Mouse (Mus musculus) olfactory bulb, adult 2 months (tissue): ENCODE results near the gene Tmem239. TPM values are rescaled to one million over a fixed set of nuclear protein-coding genes. Genes with fewer than 3 reads are reported as not detected.

Experiments
- H3K27ac ChIP-seq: fragments of 200-500 bp; 2 replicates; pipeline ENCODE4 v1.5.1; 2012; ENCODE audit warnings: low read depth, low read length; ENCODE audit not compliant: insufficient read depth
- H3K4me1 ChIP-seq: fragments of 200-500 bp; 2 replicates; pipeline ENCODE4 v1.6.1; 2012; ENCODE audit warnings: low read length; ENCODE audit not compliant: control insufficient read depth, insufficient read depth
- H3K4me3 ChIP-seq: fragments of 200-500 bp; 2 replicates; pipeline ENCODE4 v1.5.1; 2012; ENCODE audit warnings: mild to moderate bottlenecking, low read depth, low read length, moderate library complexity; ENCODE audit not compliant: insufficient read depth
- CTCF ChIP-seq: fragments of 200-500 bp; IDR thresholded peaks from 2 replicates; pipeline ENCODE4 v1.5.1; 2012; ENCODE audit warnings: low read depth, mild to moderate bottlenecking, low read length, moderate library complexity; ENCODE audit not compliant: insufficient read depth
- POLR2A ChIP-seq: fragments of 200-500 bp; IDR thresholded peaks from 2 replicates; pipeline ENCODE4 v1.6.1; 2012; ENCODE audit warnings: mild to moderate bottlenecking, low read depth, low read length, moderate library complexity; ENCODE audit not compliant: insufficient read depth
- WGBS: fragments of 180-500 bp; shearing (Covaris S2); methylation state at CpG from one replicate; pipeline ENCODE4 v1.1.7; 2018; 5-methylcytosine and 5-hydroxymethylcytosine counted together
- polyA plus RNA-seq: library from polyadenylated mRNA; stranded (reverse); fragments of >200 nt; gene quantifications from 2 replicates; pipeline ENCODE4 v1.2.4, GENCODE M21; 2012; ENCODE audit warnings: low replicate concordance; ENCODE audit not compliant: missing spikeins, insufficient read depth, insufficient read length

Tmem239 gene
- polyA plus RNA-seq, 1 experiment, result not detected

DNA sequence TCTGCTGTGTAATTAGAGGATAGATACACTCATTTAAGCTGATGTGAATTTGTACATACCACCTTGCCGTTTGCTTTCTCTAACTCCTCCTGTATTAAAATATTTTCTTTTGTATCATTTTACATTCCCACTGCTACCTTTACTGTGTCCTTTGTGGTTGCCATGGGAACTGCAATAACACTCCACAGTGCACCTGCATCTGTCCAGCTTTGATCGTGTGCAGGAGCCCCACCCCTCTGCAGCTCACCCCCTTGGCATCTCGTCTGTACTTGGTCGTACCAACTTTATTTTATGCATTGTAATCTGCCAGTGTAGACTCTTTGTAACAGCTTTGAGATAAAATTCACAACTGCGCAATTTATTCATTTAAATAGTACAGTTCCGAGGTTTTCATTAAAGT, 22.4 kb upstream of the Tmem239 start:
- Histone ChIP-seq H3K27ac (no peak overlapping the region), H3K4me3 (no peak overlapping the region), H3K4me1 (no peaks in the 10 kb centered on the region)
- 37% methylated on average over 6 of the region's 6 CpGs for WGBS
- no peak for TF ChIP-seq CTCF
- TF ChIP-seq POLR2A, result no peak

DNA sequence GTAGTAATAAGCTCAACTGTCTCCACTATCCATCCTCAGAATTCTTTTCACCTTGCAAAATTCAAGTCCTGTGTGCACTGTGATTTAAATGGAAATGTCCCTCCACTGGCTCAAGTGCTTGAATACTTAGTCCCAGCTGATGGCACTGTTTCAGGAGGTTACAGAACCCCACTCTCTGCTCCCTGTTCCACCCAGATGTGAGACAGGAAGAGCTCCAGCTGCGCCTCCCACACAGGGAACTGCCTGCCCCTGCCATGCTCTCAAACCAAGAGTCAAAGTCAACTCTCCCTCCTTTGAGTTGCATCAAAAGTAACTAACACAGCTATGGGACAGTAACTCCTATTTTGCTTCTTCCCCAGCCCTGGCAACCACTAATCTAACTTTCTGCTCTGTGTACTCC, 20.1 kb upstream of the Tmem239 start:
- Histone ChIP-seq H3K27ac (no peak overlapping the region), H3K4me3 (no peak overlapping the region), H3K4me1 (no peaks in the 10 kb centered on the region)
- 75% methylated on average over 1 of the region's 1 CpGs for WGBS
- TF ChIP-seq CTCF (no peak), POLR2A (no peak)

DNA sequence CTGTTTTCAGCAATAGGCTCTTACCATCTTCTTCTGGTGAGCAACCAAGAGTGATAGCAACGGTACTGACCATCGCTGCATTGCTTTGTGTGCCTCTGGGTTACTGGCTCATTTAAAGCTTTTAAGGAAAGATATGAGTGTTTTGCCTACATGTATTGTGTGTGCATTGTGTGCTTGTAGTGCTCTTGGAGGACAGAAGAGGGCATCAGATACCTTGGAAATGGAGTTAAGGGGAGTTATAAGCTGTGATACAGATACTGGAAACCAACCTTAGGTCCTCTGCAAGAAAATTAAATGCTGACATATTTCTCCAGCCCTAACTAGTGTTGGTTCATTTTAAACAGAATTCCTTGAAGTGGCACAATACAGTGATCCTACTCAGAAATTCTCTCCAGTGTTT, 17.5 kb upstream of the Tmem239 start:
- no peak overlapping the region for H3K27ac ChIP-seq
- TF ChIP-seq POLR2A (no peak), CTCF (no peak)
- no peaks in the 10 kb centered on the region for H3K4me1 ChIP-seq
- 88% methylated on average over 2 of the region's 2 CpGs for WGBS
- H3K4me3 ChIP-seq, result no peak overlapping the region

DNA sequence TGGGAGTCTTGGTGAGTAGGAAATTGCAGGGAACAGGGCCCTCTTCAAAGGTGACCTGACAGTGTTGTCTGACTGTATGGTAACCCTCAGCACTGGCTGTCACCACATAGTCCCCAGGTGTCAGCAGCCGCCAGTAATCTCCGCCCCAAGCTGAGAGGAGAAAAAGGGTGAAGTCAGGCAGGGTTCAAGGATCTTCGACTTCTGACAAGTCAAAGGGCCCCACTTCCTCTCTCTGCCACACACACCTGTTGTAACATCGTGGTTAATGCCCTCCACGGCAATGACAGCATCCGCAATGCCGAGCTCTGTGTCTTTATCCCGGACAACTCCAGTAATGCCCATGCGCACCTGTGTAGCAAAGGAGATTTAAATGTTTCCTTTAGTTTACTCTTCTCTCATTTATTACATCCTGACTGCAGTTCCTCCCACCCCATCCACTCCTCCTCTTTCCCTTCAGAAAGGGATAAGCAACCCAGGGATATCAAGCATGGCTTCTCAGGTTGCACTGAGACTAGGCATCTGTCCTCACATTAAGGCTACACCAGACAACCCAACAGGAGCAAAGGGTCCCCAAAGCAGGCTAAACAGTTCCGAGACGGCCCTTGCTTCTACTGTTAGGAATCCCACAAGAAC, 15.2 kb upstream of the Tmem239 start:
- WGBS, result 90% methylated on average over 11 of the region's 11 CpGs

DNA sequence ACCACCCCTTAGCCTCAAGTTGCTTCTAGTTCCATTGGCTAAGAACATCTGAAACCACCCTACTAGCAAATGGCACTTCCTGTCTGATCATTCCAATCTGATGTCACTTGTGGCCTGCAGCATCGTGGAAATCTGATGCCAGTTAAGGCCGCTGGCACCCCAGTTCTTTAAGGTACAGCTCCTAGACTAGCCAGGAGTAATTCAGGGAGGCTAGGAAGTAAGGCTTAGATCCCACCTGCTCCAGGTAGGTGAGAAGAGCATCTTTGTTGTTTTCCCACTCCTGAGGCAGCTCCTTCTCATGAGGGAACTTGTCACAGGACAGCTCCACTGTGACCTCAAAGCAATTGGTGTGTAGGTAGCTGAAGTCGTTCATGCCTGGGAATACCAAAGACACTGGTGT, 13.4 kb upstream of the Tmem239 start:
- 90% methylated on average over 3 of the region's 3 CpGs for WGBS
- TF ChIP-seq POLR2A (no peak), CTCF (no peak)
- H3K4me3 ChIP-seq, result no peak overlapping the region
- no peak overlapping the region for H3K27ac ChIP-seq
- H3K4me1 ChIP-seq, result peaks cover 10% of the 10 kb centered on the region

More for the DNA sequence above, 15.2 kb upstream of the Tmem239 start:
- H3K4me1 ChIP-seq, result no peaks in the 10 kb centered on the region
- no peak overlapping the region for H3K27ac ChIP-seq
- TF ChIP-seq POLR2A (no peak), CTCF (no peak)
- H3K4me3 ChIP-seq, result no peak overlapping the region

DNA sequence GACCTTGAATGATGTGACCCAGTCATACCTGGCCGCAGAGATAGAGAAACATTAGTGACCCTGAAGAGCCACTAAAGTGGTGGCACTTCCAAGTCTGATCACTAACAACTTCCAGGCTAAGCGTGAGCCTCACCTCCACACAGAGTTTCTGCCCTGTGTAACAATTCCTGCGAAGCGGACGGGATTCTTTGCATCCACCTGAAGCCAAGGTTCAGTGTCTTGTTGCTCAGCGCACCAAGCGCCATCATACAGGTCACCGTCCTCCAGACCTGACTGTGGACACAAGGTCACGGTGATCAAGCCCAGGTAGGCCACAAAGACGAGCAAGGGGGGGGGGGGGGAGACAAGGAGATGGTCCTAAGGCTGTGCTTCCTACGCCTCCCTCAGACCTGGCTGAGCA, 10.6 kb upstream of the Tmem239 start:
- H3K27ac ChIP-seq, result no peak overlapping the region
- TF ChIP-seq POLR2A (no peak), CTCF (no peak)
- no peak overlapping the region for H3K4me3 ChIP-seq
- 97% methylated on average over 11 of the region's 11 CpGs for WGBS
- peaks cover 17% of the 10 kb centered on the region for H3K4me1 ChIP-seq

DNA sequence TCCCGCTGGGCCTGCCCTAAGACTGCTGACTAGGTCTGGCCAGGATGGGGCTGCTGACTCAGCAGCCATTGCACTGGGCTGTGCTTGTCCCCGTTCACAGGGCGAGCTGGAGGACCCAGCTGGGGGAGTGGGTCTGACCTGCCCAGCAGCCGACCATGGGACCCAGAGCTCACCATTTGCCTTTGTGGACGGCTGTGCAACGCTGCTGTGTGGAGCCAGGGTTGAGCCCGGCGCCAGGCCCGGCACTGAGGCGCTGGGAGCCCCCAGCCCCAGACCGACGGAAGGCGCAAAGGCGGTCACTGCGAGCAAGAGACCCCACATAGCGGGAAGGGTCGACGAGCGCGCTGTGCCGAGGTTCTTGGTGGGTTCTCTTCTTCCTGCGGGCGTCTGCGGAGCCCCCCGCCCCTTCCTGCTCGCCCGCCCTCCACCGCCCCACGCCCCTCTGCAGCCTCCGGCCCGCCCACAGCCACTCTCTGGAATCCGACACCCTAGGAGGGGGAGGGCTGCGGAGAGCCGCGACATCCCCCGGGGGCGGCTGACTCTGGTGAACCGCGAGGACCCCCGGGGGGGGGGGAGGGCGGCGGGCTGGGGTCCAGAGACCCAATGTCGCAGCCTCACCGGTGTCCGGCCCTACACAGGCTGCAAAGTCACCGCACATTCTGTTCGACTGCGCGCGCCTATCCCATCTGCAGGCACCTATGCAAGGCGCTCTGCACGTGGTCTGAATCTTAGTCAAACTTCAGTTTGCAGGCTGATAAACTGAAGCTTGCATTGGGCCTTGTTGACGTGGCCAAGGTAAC, 8.9 kb upstream of the Tmem239 start, which contains the start of gene Cpxm1:
Gene Cpxm1 (minus strand): TSS at position 389 of the 800 bp plus-strand sequence.
- H3K4me1 ChIP-seq, result peaks cover 17% of the 10 kb centered on the region
- TF ChIP-seq CTCF, result no peak
- WGBS, result 7% methylated on average over 46 of the region's 53 CpGs
- no peak within 1 kb of the TSS for H3K27ac ChIP-seq
- H3K4me3 ChIP-seq, result peak within 1 kb of the TSS; percentile 42

DNA sequence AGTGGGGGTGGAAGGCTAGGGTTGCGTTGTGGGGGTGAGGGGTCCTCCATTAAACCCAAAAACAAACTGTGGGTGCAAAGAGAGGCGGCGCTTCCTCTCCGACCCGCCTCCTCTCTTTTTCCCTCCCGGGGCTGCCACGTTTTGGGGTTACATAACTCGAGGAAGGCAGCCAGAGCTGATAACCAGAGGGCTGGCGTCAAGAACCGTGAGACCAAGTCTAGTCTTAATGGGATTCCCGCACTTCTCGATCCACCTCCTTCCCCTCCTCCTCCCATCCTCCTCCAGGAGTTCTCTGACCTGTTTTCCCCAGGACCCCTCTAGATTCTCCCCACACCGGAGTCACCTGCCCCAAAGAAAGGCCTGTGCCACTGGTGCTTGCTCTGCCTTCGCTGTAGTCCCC, 8.2 kb upstream of the Tmem239 start:
- WGBS, result 21% methylated on average over 14 of the region's 14 CpGs
- Histone ChIP-seq H3K27ac (no peak overlapping the region), H3K4me3 (no peak overlapping the region), H3K4me1 (peaks cover 17% of the 10 kb centered on the region)
- TF ChIP-seq POLR2A (no peak), CTCF (no peak)

GRCm38 (mm10) chr2:130400046-130400445, 6.2 kb upstream of the Tmem239 start:
- no peak overlapping the region for H3K4me3 ChIP-seq
- peaks cover 17% of the 10 kb centered on the region for H3K4me1 ChIP-seq
- H3K27ac ChIP-seq, result no peak overlapping the region
- TF ChIP-seq POLR2A, result no peak
- no peak for TF ChIP-seq CTCF
- 100% methylated on average over 1 of the region's 1 CpGs for WGBS
